Mouse (Mus musculus) frontal cortex, adult (tissue): ENCODE data around the gene Olfr750.

ENCODE experiments used
- ATAC-seq: cut with Nextera tagmentation; 2 replicates; pipeline ENCODE4 v1.9.2; 2017; ENCODE audit warnings: mild to moderate bottlenecking, moderate library complexity, mixed read lengths; ENCODE audit not compliant: low TSS enrichment

Gene Olfr750

DNA sequence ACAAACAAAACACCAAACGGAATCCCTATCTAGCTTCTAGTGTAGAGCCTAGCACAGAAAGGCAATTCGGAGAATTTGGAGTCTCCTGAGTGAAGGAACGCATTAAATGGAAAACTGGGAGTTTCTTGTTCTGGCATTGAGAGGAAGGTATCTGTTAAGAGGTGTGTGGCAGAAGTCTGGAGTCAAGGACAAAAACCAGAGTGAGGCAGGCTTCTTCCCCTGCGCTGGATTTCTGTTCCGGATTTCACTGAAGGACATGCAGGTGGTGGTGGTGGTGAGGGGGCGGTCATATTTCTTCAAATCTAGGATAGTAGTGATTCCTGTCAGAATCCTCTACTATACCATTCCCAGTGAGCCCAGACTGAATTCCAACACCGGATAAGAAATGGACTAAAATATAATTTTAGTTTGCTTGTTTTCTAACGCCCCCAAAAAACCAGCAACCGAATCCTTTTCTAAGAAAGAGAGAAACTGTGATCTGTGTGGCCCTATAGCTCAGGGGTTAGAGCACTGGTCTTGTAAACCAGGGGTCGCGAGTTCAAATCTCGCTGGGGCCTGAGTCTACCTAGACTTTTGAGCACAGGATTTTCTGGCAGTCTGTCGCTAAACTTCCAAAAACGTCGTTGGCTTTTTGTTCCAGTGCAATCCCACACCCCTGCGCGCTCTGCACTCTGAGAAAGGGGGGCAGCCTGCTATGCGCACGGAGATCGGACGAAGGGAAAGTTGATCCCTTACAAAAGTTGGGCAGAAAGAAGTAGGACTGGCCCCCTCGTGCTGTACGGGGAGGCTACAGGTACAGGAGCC is 14.1 kb upstream of the Olfr750 start:
- ATAC-seq: peak; percentile 44

DNA sequence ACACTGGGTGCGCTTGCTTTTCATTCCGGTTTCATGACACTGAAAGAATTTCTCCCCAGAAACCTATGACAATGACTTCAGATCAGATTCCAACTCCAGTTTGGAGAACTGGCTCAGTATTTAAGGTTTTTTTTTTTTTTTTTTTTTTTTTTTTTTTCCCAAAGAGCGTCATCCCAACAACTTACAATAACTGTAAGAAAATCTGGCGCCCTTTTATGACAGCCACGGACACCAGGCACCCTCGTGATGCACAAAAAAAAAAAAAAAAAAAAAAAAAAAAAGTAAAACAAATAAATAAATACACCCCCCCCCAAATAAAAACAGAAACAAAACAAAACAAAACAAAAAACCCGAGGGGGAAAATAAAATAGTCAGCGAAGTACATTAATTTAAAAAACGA is 13.5 kb upstream of the Olfr750 start:
- ATAC-seq: no peak

- ATAC-seq: no peak
Measured at GRCm38 (mm10) chr14:51085911-51086310, 11.7 kb upstream of the Olfr750 start.

- ATAC-seq: no peak
Measured at GRCm38 (mm10) chr14:51085086-51085485, 10.9 kb upstream of the Olfr750 start.

DNA sequence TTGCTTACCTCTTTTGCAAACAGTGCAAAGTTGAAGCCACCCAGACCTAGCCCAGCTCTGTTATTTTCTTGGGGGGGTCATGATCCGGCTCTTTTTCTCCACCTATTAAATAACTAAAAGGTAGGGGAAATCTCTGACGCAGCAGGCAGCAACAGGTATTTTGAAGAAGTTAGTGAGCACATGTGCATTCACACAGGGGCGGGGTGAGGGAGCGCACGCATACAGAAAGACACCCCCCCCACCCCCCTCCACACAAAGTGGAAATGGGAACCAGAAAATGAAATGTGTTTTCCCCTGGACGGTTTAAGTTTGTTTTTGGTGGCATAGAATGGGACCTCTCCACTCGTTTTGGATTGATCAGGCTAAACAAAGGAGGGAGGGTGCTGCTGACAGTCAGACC is 9.6 kb upstream of the Olfr750 start:
- ATAC-seq: no peak

DNA sequence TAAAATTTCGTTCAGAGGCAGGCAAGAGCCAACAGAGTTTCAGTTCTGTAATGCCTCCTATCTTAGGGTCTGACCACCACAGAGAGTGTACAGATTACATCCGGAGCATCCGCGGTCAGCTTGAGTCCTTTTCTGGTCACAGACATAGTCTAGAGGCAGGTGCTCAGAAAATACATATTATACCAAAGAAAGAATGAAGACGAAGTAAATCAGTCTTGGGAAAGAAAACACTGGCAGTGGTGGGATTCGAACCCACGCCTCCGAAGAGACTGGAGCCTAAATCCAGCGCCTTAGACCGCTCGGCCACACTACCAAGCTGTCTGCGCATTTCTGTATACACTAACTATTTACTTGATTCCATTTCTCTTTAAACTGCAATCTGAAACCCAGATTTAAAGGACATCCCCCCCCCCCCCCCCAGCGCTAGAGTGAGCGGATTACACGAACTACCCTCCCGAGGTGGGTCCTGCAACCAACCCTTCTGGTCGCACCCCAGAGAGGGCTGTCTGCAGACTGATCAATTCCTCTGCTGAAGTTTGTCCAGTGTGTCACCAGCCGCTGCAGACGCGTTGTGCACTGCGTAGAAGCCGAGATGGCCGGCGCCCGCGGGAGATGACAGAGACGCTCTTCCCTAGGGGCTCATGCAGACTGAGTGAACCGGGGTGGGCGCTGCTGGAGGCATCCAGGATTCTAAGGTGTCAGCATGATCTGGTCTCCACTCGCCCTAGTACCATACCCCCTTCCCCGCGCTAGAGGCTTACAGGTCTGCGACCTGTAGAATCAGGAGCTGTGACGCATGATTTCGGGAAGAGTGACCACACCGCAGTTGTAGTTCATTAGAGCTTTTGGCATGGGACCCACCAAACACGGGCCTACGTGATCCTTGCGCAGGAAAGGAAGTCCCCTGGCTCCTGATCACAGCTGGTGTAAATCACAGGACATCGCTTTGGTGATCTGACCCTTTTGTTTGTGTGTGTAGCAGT is 8.7 kb upstream of the Olfr750 start:
- ATAC-seq: peak; percentile 76

DNA sequence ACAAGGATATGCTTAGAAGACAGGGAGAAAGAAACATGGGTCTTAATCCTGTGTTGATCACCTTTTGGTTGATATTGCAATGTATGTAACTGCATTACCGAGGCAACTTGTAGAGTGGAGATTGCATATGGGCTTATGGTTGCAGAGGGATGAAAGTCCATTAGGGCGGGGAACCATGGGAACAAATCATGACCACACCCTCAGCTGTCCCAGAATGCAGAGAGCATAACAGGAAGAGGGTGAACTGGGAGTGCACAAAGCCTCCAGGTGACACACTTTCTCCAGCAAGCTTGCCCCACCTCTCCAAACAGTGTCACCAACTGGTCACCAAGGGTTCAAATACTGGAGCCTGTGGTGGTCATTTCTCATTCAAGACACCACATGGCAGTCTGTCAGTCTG is 6.8 kb upstream of the Olfr750 start:
- ATAC-seq: no peak

- no peak for ATAC-seq
Measured at GRCm38 (mm10) chr14:51079180-51079579, 4.9 kb upstream of the Olfr750 start.

DNA sequence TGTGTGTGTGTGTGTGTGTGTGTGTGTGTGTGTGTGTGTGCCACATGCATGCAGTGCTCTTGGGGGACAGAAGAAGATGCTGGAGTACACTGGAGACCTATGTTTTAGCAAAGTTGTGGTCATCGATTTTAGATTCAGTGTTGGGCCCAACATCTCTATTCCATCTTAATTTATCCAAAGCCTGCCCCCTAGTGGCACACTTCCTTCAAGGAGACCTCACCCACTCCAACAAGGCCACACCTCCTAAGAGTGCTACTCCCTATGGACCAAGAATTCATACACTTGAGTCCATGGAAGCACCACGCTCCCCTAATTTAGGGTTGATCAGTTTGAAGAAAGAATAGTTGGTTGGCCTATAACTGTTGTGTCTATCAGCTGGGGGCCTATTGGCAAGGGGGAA is 4.6 kb downstream of the Olfr750 start:
- no peak for ATAC-seq

- no peak for ATAC-seq
Measured at GRCm38 (mm10) chr14:51068956-51069355, 5.3 kb downstream of the Olfr750 start.

- ATAC-seq: no peak
Measured at GRCm38 (mm10) chr14:51060761-51061160, 13.5 kb downstream of the Olfr750 start.

- ATAC-seq: no peak
Measured at GRCm38 (mm10) chr14:51057401-51057831, 16.8 kb downstream of the Olfr750 start, which contains the start of gene Rnase12. Gene Rnase12, minus strand, starts transcription at chr14:51057661.

DNA sequence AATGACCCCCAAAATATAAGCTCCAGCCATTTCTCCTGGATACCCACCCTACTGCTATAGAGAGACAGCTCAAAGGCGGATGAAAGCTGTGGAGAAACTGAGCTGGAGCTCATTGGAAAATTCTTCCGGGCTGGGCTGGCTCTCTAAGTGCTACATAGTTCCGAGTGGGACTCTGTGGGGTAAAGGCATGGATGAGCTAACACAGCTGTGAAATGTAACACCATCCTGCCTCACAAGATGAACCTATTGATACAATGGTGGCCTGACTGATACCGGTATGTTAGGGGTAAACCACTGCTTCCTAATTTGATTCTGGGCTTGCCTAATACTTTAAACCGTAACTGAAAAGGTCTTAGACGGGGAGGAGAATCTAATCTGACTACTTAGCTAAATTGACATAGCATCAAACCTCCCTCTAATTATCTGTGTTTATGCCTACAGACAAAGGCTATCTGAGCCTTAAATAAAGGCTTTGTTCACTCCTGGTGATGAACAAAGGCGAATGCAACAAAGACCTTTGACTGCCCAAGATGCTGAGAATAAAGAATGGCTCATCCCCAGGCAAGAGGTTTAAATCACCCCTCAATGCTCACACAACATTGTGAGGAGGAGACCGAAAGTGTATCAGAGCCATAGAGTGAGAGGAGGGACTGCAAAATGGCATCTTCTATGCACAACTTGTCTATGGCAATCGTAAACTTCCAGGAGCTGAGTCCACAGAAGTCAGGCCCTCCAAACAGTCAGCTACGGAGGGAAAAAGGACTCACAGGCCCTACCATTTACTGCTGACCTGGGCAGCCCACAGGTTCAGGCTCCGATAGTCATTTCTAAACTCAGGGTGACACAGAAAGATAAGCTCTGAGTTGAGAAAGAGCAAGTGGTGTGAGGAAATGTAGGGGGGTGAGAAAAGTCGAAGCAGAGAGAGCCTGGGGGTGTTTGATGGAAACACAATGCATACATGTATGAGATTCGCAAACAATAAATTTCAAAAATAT is 19.7 kb downstream of the Olfr750 start:
- ATAC-seq: no peak

DNA sequence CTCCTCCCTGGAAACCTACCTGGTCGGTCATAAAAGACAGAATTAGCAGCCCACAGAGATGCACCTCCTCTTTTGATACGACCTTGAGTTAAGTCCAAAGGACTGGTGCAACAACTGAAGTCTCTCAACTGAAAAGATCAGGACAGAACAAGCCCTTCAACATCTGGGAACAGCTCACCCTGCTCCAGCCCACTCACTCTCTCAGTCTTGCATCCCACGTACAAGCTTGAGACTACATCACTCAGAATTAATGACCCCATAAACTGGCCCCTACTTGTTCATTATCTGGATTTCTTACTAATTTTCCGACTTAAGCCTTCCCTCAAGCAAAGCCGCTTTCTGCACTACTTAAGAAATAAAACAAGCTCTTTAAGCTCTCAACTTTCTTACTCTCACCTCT is 21.1 kb downstream of the Olfr750 start:
- no peak for ATAC-seq

DNA sequence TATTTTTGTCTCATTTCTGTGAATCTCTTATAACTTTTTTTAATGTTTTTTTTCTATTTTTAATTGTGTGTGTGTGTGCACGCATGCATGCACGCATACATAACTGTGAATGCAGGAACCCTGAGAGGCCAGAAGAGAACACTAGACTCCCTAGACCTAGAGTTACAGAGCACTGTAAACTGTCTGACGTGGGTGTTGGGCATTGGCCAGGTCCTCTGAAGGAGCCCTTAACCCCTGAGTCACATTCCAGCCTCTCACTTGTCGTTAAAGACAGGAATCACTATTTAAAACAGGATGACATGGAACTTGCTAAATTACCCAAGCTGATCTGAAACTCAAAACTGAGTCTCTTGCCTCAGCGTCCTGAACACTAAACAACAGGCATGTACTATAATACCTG is 22.3 kb downstream of the Olfr750 start:
- ATAC-seq: no peak

DNA sequence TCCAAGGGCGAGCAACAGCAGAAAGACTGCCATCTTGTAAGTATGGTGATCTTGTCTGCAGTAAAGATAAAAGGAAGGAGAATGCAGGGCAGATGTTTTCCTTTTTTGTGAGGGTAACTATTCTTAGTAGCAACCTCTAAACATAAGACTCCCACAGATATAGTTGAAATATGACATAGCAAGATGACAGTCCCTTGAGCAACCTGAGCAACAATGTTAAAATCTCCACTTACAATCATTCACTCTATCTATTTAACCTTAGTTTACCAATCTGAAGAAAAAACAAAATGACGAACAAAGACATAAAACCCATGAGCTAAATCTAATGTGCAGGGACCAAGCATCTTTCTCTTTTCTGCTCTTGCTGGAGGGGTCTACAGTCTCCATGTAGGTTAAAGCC is 24.2 kb downstream of the Olfr750 start, which contains the start of gene Rnase11:
Gene Rnase11, minus strand, starts transcription at position 101 of the 400 bp plus-strand sequence.
- no peak for ATAC-seq

DNA sequence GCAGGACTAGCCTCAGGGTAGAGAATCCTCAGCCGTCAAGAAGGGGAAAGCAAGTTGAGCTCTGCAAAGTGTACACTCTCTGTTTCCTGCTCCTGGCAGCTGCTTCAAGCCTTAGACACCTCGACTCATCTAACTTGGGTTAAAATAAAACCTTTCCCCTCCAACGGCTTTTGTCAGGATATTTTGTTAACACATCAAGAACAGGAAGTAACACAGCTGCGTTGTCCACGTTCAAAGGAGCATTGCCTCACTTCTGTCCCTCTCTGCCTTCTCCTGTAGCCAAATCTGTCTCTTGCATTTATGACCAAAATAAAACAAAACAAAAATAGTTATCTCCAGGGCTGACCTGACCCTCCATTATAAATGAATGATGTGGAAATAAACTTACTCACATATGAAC is 26.4 kb downstream of the Olfr750 start:
- ATAC-seq: no peak

- ATAC-seq: no peak
Measured at GRCm38 (mm10) chr14:51041769-51042168, 32.5 kb downstream of the Olfr750 start, which contains the start of gene Rnase9. Gene Rnase9, minus strand, starts transcription at chr14:51041869.

- no peak for ATAC-seq
Measured at GRCm38 (mm10) chr14:51036214-51036613, 38.0 kb downstream of the Olfr750 start.

DNA sequence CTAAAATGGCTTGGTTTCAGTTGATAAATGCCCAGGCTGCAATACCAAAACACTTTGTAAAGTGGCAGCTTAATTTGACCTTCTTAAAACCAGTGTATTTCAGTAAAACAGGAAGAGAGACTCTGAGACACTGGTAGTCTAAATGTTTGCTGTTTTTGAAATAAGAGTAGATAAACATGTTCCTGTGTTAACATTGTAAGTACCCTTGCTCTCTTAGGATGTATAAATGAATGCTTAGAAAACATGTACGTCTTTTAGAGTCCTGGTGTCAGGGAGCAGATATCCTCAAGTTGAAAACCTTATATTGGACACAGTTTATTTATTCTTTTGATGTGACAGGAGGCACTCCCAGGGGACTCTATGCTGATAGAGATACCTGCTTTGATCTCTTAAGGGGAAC is 39.0 kb downstream of the Olfr750 start:
- no peak for ATAC-seq
